Mouse (Mus musculus) intestine, embryonic 16.5 days (tissue): ENCODE results near the gene Celsr1. TPM values are rescaled to one million over a fixed set of nuclear protein-coding genes. Genes with fewer than 3 reads are reported as not detected.

Experiments
- ATAC-seq: fragments of 200-750 bp; cut with Nextera tagmentation; 2 replicates; pipeline ENCODE4 v1.8.0; 2017; ENCODE audit warnings: moderate TSS enrichment, moderate library complexity
- H3K27ac ChIP-seq: fragments of 300-500 bp; sonication (generic); 2 replicates; pipeline ENCODE4 v1.5.1; 2014; ENCODE audit warnings: mild to moderate bottlenecking, low read length
- H3K27me3 ChIP-seq: fragments of 300-500 bp; sonication (generic); replicated peaks from 2 replicates; pipeline ENCODE4 v1.6.1; 2014; ENCODE audit warnings: low read length, control low read depth, mixed read lengths; ENCODE audit not compliant: control insufficient read depth, insufficient read depth
- H3K36me3 ChIP-seq: fragments of 300-500 bp; sonication (generic); 2 replicates; pipeline ENCODE4 v1.6.1; 2014; ENCODE audit warnings: low read length, control low read depth; ENCODE audit not compliant: control insufficient read depth, insufficient read depth
- H3K4me1 ChIP-seq: fragments of 300-500 bp; sonication (generic); 2 replicates; pipeline ENCODE4 v1.6.1; 2014; ENCODE audit warnings: low read length, control low read depth, mixed read lengths; ENCODE audit not compliant: control insufficient read depth, insufficient read depth
- H3K4me2 ChIP-seq: fragments of 300-500 bp; sonication (generic); 2 replicates; pipeline ENCODE4 v1.6.1; 2014; ENCODE audit warnings: low read depth, low read length, control low read depth
- H3K4me3 ChIP-seq: fragments of 300-500 bp; sonication (generic); 2 replicates; pipeline ENCODE4 v1.5.1; 2014; ENCODE audit warnings: mild to moderate bottlenecking, low read length
- H3K9ac ChIP-seq: fragments of 300-500 bp; sonication (generic); 2 replicates; pipeline ENCODE4 v1.6.1; 2014; ENCODE audit warnings: low read depth, low read length
- H3K9me3 ChIP-seq: fragments of 300-500 bp; sonication (generic); 2 replicates; pipeline ENCODE4 v1.6.1; 2016; ENCODE audit warnings: low read length, control low read depth; ENCODE audit not compliant: control insufficient read depth
- WGBS: fragments of 180-500 bp; shearing (Covaris S2); extraction: QIAGEN DNeasy Blood & Tissue Kit; methylation state at CpG from one replicate; pipeline ENCODE4 v1.1.7; 2014; 5-methylcytosine and 5-hydroxymethylcytosine counted together
- polyA plus RNA-seq: library from polyadenylated mRNA; unstranded; fragments of >200 nt; fragmentation: Nextera tagmentation; extraction: Ambion mirVana; gene quantifications from 2 replicates; pipeline ENCODE4 v1.2.1, GENCODE M21; 2015

The Celsr1 gene
- polyA plus RNA-seq, 1 experiment from 2014 or later, result 0.51 TPM

- Histone ChIP-seq H3K4me1 (peaks cover 13% of the 10 kb centered on the region), H3K27ac (no peak overlapping the region), H3K36me3 (no peaks in the 10 kb centered on the region), H3K9ac (no peak overlapping the region), H3K9me3 (no peaks in the 10 kb centered on the region), H3K27me3 (0 out of 2 replicates have a peak, but pooled peaks cover 2% of the 10 kb centered on the region), H3K4me2 (no peak overlapping the region), H3K4me3 (no peak overlapping the region)
- WGBS, result 54% methylated on average over 10 of the region's 10 CpGs
- no peak for ATAC-seq
Observed at GRCm38 (mm10) chr15:86013656-86014055, 19.9 kb downstream of the Celsr1 start.

GRCm38 (mm10) chr15:86013130-86013529 lies 20.4 kb downstream of the Celsr1 start:
- no peak overlapping the region for H3K4me3 ChIP-seq
- H3K27ac ChIP-seq, result no peak overlapping the region
- no peak for ATAC-seq

GRCm38 (mm10) chr15:86007690-86008121 lies 25.9 kb downstream of the Celsr1 start:
- Histone ChIP-seq H3K4me1 (no peaks in the 10 kb centered on the region), H3K9ac (no peak overlapping the region), H3K36me3 (no peaks in the 10 kb centered on the region), H3K9me3 (no peaks in the 10 kb centered on the region), H3K4me3 (no peak overlapping the region), H3K4me2 (0 out of 2 replicates have a peak overlapping the region, but pooled peaks have one; percentile 3), H3K27ac (no peak overlapping the region), H3K27me3 (0 out of 2 replicates have a peak, but pooled peaks cover 5% of the 10 kb centered on the region)
- ATAC-seq, result peak; percentile 73
- 20% methylated on average over 6 of the region's 6 CpGs for WGBS

More at GRCm38 (mm10) chr15:86013130-86013529, 20.4 kb downstream of the Celsr1 start:
- no peak overlapping the region for H3K4me2 ChIP-seq
- 52% methylated on average over 2 of the region's 2 CpGs for WGBS
- 0 out of 2 replicates have a peak, but pooled peaks cover 2% of the 10 kb centered on the region for H3K27me3 ChIP-seq
- H3K4me1 ChIP-seq, result peaks cover 13% of the 10 kb centered on the region
- no peak overlapping the region for H3K9ac ChIP-seq
- no peaks in the 10 kb centered on the region for H3K9me3 ChIP-seq
- no peaks in the 10 kb centered on the region for H3K36me3 ChIP-seq

GRCm38 (mm10) chr15:86005691-86006525 lies 27.7 kb downstream of the Celsr1 start:
- H3K4me1 ChIP-seq, result no peaks in the 10 kb centered on the region
- H3K9me3 ChIP-seq, result no peaks in the 10 kb centered on the region
- no peak overlapping the region for H3K27ac ChIP-seq
- H3K4me2 ChIP-seq, result no peak overlapping the region
- WGBS, result 31% methylated on average over 11 of the region's 11 CpGs
- H3K27me3 ChIP-seq, result 0 out of 2 replicates have a peak, but pooled peaks cover 3% of the 10 kb centered on the region
- H3K9ac ChIP-seq, result no peak overlapping the region
- H3K36me3 ChIP-seq, result no peaks in the 10 kb centered on the region
- no peak for ATAC-seq
- no peak overlapping the region for H3K4me3 ChIP-seq

- WGBS, result 91% methylated on average over 3 of the region's 3 CpGs
- H3K4me1 ChIP-seq, result no peaks in the 10 kb centered on the region
Observed at GRCm38 (mm10) chr15:86004048-86004447, 29.5 kb downstream of the Celsr1 start.

GRCm38 (mm10) chr15:86000706-86001292 lies 32.8 kb downstream of the Celsr1 start:
- Histone ChIP-seq H3K4me2 (no peak overlapping the region), H3K27ac (no peak overlapping the region), H3K4me1 (no peaks in the 10 kb centered on the region)

More at GRCm38 (mm10) chr15:86004048-86004447, 29.5 kb downstream of the Celsr1 start:
- Histone ChIP-seq H3K36me3 (no peaks in the 10 kb centered on the region), H3K9me3 (no peaks in the 10 kb centered on the region), H3K9ac (no peak overlapping the region), H3K4me3 (no peak overlapping the region), H3K4me2 (no peak overlapping the region), H3K27me3 (0 out of 2 replicates have a peak, but pooled peaks cover 3% of the 10 kb centered on the region), H3K27ac (no peak overlapping the region)
- ATAC-seq, result no peak

GRCm38 (mm10) chr15:85998525-85999230 lies 34.9 kb downstream of the Celsr1 start:
- H3K27ac ChIP-seq, result no peak overlapping the region
- H3K36me3 ChIP-seq, result no peaks in the 10 kb centered on the region
- WGBS, result 75% methylated on average over 4 of the region's 4 CpGs
- no peak overlapping the region for H3K4me3 ChIP-seq
- peaks cover 6% of the 10 kb centered on the region; the same call in 1 of the 2 replicates for H3K4me1 ChIP-seq
- no peaks in the 10 kb centered on the region for H3K27me3 ChIP-seq
- no peaks in the 10 kb centered on the region for H3K9me3 ChIP-seq
- H3K4me2 ChIP-seq, result no peak overlapping the region
- no peak for ATAC-seq
- no peak overlapping the region for H3K9ac ChIP-seq

More at GRCm38 (mm10) chr15:86000706-86001292, 32.8 kb downstream of the Celsr1 start:
- 68% methylated on average over 5 of the region's 5 CpGs for WGBS
- no peaks in the 10 kb centered on the region for H3K36me3 ChIP-seq
- no peak overlapping the region for H3K4me3 ChIP-seq
- no peak for ATAC-seq
- 0 out of 2 replicates have a peak, but pooled peaks cover 3% of the 10 kb centered on the region for H3K27me3 ChIP-seq
- H3K9me3 ChIP-seq, result no peaks in the 10 kb centered on the region
- H3K9ac ChIP-seq, result no peak overlapping the region

GRCm38 (mm10) chr15:85996031-85996765 lies 37.4 kb downstream of the Celsr1 start:
- no peak overlapping the region for H3K4me2 ChIP-seq
- no peak overlapping the region for H3K4me3 ChIP-seq
- 31% methylated on average over 13 of the region's 13 CpGs for WGBS
- no peak overlapping the region for H3K9ac ChIP-seq
- no peaks in the 10 kb centered on the region for H3K9me3 ChIP-seq
- ATAC-seq, result peak; percentile 71
- H3K36me3 ChIP-seq, result no peaks in the 10 kb centered on the region
- H3K4me1 ChIP-seq, result peaks cover 6% of the 10 kb centered on the region; the same call in 1 of the 2 replicates
- no peak overlapping the region for H3K27ac ChIP-seq
- H3K27me3 ChIP-seq, result no peaks in the 10 kb centered on the region
